Mouse (Mus musculus) splenic B cell, adult 2 months (primary cell): ENCODE measurements around the gene 4933417A18Rik.

Experiments used
- DNase-seq: peaks from one replicate; pipeline ENCODE4 v3.0.0-alpha.2; 2011; ENCODE audit warnings: low read depth, low spot score
- H3K27me3 ChIP-seq: 2 replicates; pipeline ENCODE4 v1.6.1; 2012; ENCODE audit warnings: mild to moderate bottlenecking, low read length, moderate library complexity, mixed read lengths; ENCODE audit not compliant: control insufficient read depth, poor library complexity, insufficient read depth, severe bottlenecking
- H3K36me3 ChIP-seq: 2 replicates; pipeline ENCODE4 v1.6.1; 2012; ENCODE audit warnings: mild to moderate bottlenecking, low read length, moderate library complexity, mixed read lengths; ENCODE audit not compliant: control insufficient read depth, poor library complexity, insufficient read depth, severe bottlenecking

4933417A18Rik gene

GRCm38 (mm10) chr13:34993983-34994811 is 70.0 kb downstream of the 4933417A18Rik start:
- H3K36me3 ChIP-seq: peaks cover 4% of the 10 kb centered on the region
- peak; percentile 86 for DNase-seq
- H3K27me3 ChIP-seq: no peaks in the 10 kb centered on the region

- DNase-seq: no peak
- Histone ChIP-seq H3K27me3 (no peaks in the 10 kb centered on the region), H3K36me3 (no peaks in the 10 kb centered on the region)
Observed at GRCm38 (mm10) chr13:34995925-34996324, 71.7 kb downstream of the 4933417A18Rik start.
